Mouse (Mus musculus) small intestine, adult 2 months (tissue): ENCODE data around the gene Wnk4.

Experiments
- CTCF ChIP-seq: fragments of 200-500 bp; IDR thresholded peaks from 2 replicates; pipeline ENCODE4 v1.5.1; 2012; ENCODE audit warnings: low read depth, mild to moderate bottlenecking, control low read depth, inconsistent platforms, low read length, moderate library complexity, mixed read lengths; ENCODE audit not compliant: insufficient replicate concordance, insufficient read length; ENCODE audit errors: extremely low read depth
- POLR2A ChIP-seq: fragments of 200-500 bp; IDR thresholded peaks from 2 replicates; pipeline ENCODE4 v1.6.1; 2012; ENCODE audit warnings: low read depth, mild to moderate bottlenecking, control low read depth, inconsistent platforms, low read length, moderate library complexity

DNA sequence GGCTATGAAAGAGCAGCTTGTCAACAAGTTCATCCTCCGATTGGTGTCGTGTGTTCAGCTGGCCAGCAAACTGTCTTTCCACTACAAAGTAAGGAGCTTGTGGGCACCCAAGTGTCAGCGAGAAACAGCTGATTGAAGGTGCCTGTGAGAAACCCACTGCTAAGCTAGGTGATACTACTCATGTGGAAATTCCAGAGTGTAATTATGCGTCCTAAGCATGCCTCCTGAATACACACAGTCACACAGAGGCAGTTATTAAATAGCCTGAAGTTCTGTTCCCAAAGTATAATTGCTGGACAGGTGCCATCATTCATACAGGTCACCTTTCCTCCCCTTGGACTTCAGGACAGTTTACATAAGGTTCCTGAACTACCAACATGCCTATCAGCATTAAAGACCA lies 23.4 kb downstream of the Wnk4 start:
- TF ChIP-seq POLR2A (no peak), CTCF (no peak)
